Mouse (Mus musculus) hindbrain, embryonic 10.5 days (tissue): Measurements from ENCODE around the gene Mrln. TPM values are rescaled to one million over a fixed set of nuclear protein-coding genes. Genes with fewer than 3 reads are reported as not detected.

Source experiments
- DNase-seq: peaks from one replicate; pipeline ENCODE4 v3.0.0-alpha.2; 2017; ENCODE audit warnings: low spot score
- H3K27ac ChIP-seq: fragments of 300-500 bp; sonication (generic); 2 replicates; pipeline ENCODE4 v1.5.1; 2016; ENCODE audit warnings: mild to moderate bottlenecking, moderate library complexity
- H3K27me3 ChIP-seq: fragments of 300-500 bp; sonication (generic); 2 replicates; pipeline ENCODE4 v1.6.1; 2016; ENCODE audit warnings: mild to moderate bottlenecking; ENCODE audit not compliant: poor library complexity, insufficient read depth, severe bottlenecking
- H3K36me3 ChIP-seq: fragments of 300-500 bp; sonication (generic); 2 replicates; pipeline ENCODE4 v1.6.1; 2016; ENCODE audit warnings: mild to moderate bottlenecking, moderate library complexity
- H3K4me1 ChIP-seq: fragments of 300-500 bp; sonication (generic); replicated peaks from 2 replicates; pipeline ENCODE4 v1.6.1; 2016; ENCODE audit warnings: mild to moderate bottlenecking
- H3K4me3 ChIP-seq: fragments of 300-500 bp; sonication (generic); 2 replicates; pipeline ENCODE4 v1.5.1; 2016; ENCODE audit warnings: mild to moderate bottlenecking, moderate library complexity
- H3K9me3 ChIP-seq: fragments of 300-500 bp; sonication (generic); 2 replicates; pipeline ENCODE4 v1.6.1; 2016; ENCODE audit warnings: mild to moderate bottlenecking, moderate library complexity
- WGBS: fragments of 180-500 bp; shearing (Covaris S2); methylation state at CpG from one replicate; pipeline ENCODE4 v1.1.7; 2016; 5-methylcytosine and 5-hydroxymethylcytosine counted together
- polyA plus RNA-seq: library from polyadenylated mRNA; unstranded; fragments of >200 nt; fragmentation: Nextera tagmentation; extraction: Ambion mirVana; gene quantifications from 2 replicates; pipeline ENCODE4 v1.2.1, GENCODE M21; 2016

Mrln gene
- polyA plus RNA-seq, 1 experiment from 2014 or later, result 1.2 TPM

DNA sequence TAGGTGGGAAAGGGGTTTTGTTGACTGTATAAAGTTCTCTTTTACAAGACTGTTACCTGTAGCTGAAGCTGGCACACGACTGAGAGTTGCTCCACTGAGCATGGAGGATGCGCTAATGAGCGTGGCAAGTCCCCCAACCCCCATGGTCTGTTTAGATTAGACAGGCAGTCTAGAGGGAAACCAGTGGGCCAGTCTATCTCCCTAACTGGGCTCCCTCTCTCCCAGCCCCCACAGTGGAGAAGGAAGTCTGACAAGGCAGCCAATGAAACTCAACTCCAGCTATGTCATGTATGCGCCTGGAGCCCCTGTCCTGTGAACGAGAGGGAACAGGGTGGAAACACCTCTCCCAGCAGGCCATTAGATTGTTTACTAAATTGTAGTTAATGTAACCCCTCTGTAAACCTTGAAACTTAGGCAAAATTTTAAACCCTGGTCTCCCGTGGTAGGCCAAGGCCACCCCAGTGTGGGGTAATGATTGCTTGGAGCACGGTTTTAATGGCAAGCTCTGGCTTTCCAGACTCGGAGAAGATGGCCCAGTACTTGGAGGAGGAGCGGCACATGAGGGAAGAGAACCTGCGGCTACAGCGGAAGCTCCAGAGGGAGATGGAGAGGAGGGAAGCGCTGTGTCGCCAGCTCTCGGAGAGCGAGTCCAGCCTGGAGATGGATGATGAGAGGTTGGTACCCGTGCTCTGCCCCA is 29.8 kb upstream of the Mrln start:
- H3K27me3 ChIP-seq, result no peaks in the 10 kb centered on the region
- no peak overlapping the region for H3K4me3 ChIP-seq
- peaks cover 73% of the 10 kb centered on the region for H3K36me3 ChIP-seq
- H3K4me1 ChIP-seq, result no peaks in the 10 kb centered on the region
- no peak for DNase-seq
- 81% methylated on average over 16 of the region's 16 CpGs for WGBS
- H3K27ac ChIP-seq, result no peak overlapping the region
- H3K9me3 ChIP-seq, result no peaks in the 10 kb centered on the region

DNA sequence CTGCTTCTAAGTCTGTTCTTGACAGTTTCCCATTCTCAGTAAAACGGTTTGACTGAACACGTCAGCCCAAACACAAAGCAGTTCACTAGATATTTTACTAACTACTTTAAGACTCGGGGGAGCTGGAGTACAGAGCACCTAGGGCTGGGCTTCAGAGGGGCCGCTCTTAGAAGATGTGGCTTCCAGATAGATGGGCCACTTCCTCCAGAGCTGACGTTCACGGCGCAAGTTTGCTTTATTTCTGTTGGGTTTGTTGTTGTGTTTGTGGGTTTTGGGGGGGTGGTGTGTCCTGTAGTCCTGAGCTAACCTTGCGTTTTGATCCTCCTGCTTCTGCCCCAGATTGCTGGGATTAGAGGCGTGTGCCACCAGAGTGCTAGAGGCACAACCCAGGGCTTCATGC is 23.7 kb upstream of the Mrln start:
- peaks cover 50% of the 10 kb centered on the region for H3K36me3 ChIP-seq
- no peak for DNase-seq
- no peaks in the 10 kb centered on the region for H3K9me3 ChIP-seq
- no peak overlapping the region for H3K27ac ChIP-seq
- no peak overlapping the region for H3K4me3 ChIP-seq
- 89% methylated on average over 9 of the region's 9 CpGs for WGBS
- H3K27me3 ChIP-seq, result no peaks in the 10 kb centered on the region
- H3K4me1 ChIP-seq, result peaks cover 6% of the 10 kb centered on the region

DNA sequence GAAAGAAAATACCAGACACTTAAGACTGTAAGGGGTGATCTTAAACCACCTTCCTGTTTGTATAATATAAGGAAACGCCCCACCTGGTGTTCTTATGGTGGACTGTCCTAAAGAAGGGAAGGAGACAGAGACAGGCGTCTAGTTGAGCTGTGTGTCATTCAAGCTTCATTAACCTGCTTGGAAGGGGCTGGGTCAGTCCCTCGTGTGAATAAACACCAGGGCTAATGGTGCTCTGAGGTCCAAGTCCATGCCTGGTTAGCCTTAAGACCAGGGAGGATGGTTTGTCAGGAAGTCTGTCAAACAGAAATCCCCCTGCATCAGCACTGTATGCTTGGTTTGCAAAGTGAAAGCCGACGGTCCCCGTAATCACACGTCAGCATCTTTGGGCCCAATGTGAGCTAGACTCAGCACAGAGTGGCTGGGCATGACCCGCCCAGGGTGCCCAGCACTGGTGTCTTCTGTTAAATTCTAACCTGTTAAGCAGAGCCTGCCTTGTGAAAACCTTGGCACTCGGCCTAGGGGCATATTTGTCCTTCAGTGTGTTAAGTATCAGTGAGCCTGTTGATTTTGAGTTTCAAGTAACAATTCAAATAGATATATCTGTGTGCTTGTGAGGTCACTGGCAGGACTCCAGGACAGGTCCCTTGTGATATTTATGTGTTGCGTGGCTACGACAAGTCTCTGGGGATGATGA is 23.0 kb upstream of the Mrln start:
- Histone ChIP-seq H3K36me3 (peaks cover 45% of the 10 kb centered on the region), H3K27ac (no peak overlapping the region), H3K4me1 (peaks cover 6% of the 10 kb centered on the region), H3K27me3 (no peaks in the 10 kb centered on the region), H3K9me3 (no peaks in the 10 kb centered on the region), H3K4me3 (no peak overlapping the region)
- 91% methylated on average over 11 of the region's 11 CpGs for WGBS
- no peak for DNase-seq

DNA sequence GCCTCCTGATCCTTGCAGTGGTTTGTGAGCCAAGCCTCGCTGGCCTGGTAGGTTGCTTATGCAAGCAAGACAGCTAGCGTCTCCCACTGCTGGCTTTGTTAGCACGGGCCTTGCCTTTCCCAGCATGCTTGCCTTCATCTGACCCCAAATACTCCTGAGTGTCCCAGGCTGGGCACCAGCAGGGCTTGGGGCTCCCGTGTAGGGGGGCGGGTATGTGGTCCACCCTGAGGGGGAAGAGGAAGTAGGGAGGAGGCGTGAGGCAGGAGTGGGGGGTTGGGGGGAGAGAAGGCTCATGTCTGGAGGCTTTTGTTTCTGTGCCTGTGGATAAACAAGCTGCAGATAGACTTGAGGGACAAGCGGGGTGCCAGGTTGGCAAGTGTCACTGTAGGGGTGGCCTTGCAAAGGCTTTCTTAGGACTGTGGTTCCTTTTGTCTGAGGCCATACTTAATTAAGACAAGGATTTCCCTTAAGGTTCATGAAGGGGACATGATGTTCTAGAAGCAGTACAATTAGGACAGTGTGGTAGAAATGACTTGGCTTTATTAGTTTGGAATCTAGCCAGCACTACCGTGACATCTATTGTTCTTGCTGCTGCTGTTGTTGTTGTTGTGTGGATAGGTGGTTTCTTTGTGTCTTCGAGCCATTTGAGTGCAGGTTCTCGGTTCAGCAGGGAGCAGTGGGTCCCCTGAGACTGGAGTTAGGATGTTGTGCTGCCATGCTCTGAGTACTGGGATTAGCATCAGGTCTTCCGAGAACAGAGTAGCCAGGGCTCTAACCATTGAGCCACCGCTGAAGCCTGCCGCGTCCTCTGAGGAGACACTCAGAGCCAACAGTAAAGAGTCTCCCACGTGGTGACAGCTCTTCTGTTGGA is 21.0 kb upstream of the Mrln start:
- no peaks in the 10 kb centered on the region for H3K9me3 ChIP-seq
- H3K36me3 ChIP-seq, result peaks cover 46% of the 10 kb centered on the region
- H3K4me3 ChIP-seq, result no peak overlapping the region
- WGBS, result 69% methylated on average over 15 of the region's 15 CpGs
- no peaks in the 10 kb centered on the region for H3K27me3 ChIP-seq
- no peak for DNase-seq
- peak overlapping the region; percentile 70 for H3K27ac ChIP-seq
- peaks cover 6% of the 10 kb centered on the region for H3K4me1 ChIP-seq

DNA sequence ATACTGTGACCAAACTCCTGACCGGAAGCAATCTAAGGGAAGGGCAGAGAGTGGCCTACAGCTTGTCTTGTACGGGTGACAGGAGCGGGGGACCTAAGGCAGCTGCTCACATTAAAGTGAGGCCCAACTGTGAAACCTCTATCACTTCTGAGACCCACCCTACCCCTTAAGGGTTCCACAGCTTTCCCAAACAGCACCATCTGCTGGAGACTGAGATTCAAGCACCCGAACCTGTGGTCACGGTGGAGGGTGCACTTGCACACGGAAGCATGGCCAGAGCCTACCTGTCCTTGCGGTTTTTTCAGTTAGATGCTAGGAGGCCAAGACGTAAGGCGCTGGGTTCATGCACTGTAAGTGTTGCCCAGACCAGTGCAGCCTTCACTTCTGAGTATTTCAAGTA is 18.3 kb upstream of the Mrln start:
- H3K36me3 ChIP-seq, result peaks cover 64% of the 10 kb centered on the region
- WGBS, result 82% methylated on average over 9 of the region's 9 CpGs
- peaks cover 6% of the 10 kb centered on the region for H3K4me1 ChIP-seq
- no peak overlapping the region for H3K27ac ChIP-seq
- H3K4me3 ChIP-seq, result no peak overlapping the region
- DNase-seq, result peak; percentile 13
- H3K27me3 ChIP-seq, result no peaks in the 10 kb centered on the region
- H3K9me3 ChIP-seq, result no peaks in the 10 kb centered on the region

DNA sequence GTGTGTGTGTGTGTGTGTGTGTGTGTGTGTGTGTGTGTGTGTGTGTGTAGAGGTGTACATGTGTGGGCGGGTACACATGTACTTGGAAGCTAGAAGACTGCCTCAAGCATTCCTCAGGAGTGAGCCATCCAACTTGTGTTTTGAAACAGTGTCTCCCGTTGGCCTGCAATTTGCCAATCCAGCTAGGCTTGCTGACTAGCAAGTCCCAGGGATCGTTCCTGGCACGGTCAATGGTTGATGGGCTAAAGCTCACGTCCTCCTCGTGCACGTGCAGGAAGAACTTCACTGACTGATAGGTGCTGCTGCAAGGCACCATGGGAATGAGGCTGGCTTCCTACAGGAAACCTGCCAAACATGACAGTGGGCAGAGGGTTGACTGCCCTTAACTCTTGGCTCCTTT is 17.9 kb upstream of the Mrln start:
- no peaks in the 10 kb centered on the region for H3K27me3 ChIP-seq
- peaks cover 6% of the 10 kb centered on the region for H3K4me1 ChIP-seq
- no peak for DNase-seq

DNA sequence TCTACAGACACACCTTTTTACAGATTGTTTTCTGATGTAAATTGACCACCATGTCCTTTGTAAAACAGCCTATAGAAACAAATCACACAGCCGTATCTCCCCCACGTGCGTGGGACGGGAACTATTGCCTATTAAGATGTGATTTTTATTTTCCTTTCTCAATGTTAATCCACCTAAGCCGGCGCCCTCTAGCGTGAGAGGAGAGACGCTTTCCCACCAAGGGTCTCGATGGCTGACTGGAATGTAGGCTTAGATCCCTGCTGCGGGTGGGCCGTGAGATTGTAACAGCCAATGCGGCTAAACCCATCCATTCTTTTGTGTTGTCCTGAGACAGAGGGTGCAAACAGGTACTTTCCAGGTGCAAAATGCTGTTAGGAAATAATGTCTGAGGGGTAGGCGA is 14.6 kb upstream of the Mrln start:
- Histone ChIP-seq H3K27me3 (no peaks in the 10 kb centered on the region), H3K4me3 (no peak overlapping the region), H3K36me3 (peaks cover 72% of the 10 kb centered on the region), H3K27ac (no peak overlapping the region), H3K9me3 (no peaks in the 10 kb centered on the region), H3K4me1 (no peaks in the 10 kb centered on the region)
- WGBS, result 84% methylated on average over 13 of the region's 13 CpGs
- DNase-seq, result no peak

More for the DNA sequence above, 17.9 kb upstream of the Mrln start:
- H3K36me3 ChIP-seq, result peaks cover 69% of the 10 kb centered on the region
- no peak overlapping the region for H3K4me3 ChIP-seq
- WGBS, result 93% methylated on average over 7 of the region's 7 CpGs
- no peaks in the 10 kb centered on the region for H3K9me3 ChIP-seq
- H3K27ac ChIP-seq, result no peak overlapping the region

DNA sequence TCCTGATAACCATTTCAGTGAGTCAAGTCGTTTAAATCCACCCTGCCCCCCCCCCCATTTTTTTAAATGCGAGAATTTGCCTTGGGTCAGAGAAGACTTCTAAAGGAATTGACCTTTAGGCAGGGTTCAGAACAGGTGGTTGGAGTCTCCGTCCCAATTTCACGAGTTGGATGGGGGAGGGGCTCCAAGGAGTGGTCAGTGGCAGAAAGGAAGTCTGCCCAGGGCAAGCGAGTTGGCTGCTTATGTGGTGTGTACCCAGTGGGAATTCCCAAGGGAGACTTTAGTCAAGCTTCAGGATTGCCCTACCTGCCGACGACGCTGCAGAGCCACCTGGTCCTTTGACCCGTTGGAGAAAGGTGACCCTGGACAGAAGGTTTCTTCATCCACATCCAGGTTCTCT is 10.2 kb upstream of the Mrln start:
- DNase-seq, result no peak
- Histone ChIP-seq H3K4me3 (no peak overlapping the region), H3K27ac (no peak overlapping the region), H3K9me3 (no peaks in the 10 kb centered on the region), H3K36me3 (peaks cover 42% of the 10 kb centered on the region), H3K4me1 (0 out of 2 replicates have a peak, but pooled peaks cover 7% of the 10 kb centered on the region), H3K27me3 (no peaks in the 10 kb centered on the region)
- WGBS, result 71% methylated on average over 9 of the region's 9 CpGs

DNA sequence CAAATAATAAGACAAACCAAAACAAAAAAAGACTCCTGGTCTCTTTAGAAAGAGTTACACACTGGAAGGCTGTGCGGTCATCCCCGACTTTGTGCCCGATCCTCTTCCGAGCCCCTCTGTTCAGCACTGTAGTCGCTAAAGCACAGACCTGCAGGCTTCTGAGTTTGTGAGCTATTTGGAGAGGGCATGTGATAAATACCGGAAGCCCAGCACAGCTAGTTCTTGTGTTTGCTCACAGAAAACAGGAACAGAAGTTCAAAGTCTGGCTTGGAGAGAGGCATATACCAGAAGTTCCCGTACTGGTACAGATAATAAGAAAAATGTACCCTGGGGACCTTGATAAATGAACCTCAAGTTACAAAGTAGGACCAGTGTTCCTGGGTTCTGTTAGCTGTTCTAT is 9.2 kb upstream of the Mrln start:
- WGBS, result 80% methylated on average over 7 of the region's 7 CpGs
- Histone ChIP-seq H3K9me3 (no peaks in the 10 kb centered on the region), H3K4me3 (no peak overlapping the region), H3K4me1 (0 out of 2 replicates have a peak, but pooled peaks cover 7% of the 10 kb centered on the region), H3K27me3 (no peaks in the 10 kb centered on the region), H3K27ac (no peak overlapping the region), H3K36me3 (peaks cover 32% of the 10 kb centered on the region)
- DNase-seq, result no peak

DNA sequence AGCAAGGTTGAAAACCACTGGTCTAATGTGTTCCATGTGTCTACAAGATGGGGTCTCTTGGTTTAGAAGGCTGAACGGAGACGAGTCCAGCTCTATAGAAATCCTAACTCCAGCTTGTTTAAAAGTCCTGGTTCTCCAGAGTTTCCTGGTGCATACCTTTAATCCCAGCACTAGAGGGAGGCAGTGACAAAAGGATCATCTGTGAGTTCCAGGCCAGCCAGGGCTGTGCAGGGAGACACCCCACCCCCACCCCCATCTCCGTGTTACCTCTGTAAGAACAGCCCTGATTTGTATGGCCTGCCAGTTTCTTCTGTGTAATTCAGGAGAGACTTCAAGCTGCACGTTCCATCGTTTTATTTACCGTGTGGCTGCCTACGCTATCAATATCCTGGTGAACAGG is 8.7 kb upstream of the Mrln start:
- Histone ChIP-seq H3K4me1 (0 out of 2 replicates have a peak, but pooled peaks cover 7% of the 10 kb centered on the region), H3K4me3 (no peak overlapping the region)
- 57% methylated on average over 7 of the region's 7 CpGs for WGBS

DNA sequence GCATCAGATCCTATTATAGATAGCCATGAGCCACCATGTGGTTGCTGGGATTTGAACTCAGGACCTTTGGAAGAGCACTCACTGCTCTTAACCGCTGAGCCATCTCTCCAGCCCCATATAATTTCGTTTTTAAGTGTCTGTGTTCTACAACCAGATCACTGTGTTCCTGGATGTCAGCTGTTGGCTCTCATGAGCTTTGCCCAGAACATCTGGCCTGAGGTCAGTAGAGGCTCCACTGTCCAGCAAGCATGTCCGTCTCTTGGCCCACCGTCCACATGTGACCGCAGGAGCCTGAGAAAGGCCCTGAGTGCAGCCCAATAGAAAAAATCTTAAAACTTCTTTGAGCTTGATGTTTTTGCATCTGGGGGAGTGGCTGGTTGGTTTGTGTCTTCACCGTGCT is 7.8 kb upstream of the Mrln start:
- H3K27ac ChIP-seq, result no peak overlapping the region
- peaks cover 19% of the 10 kb centered on the region for H3K36me3 ChIP-seq
- no peak overlapping the region for H3K4me3 ChIP-seq
- no peak for DNase-seq
- H3K9me3 ChIP-seq, result no peaks in the 10 kb centered on the region
- 0 out of 2 replicates have a peak, but pooled peaks cover 7% of the 10 kb centered on the region for H3K4me1 ChIP-seq
- H3K27me3 ChIP-seq, result no peaks in the 10 kb centered on the region
- 87% methylated on average over 6 of the region's 6 CpGs for whole genome bisulfite sequencing

More for the DNA sequence above, 8.7 kb upstream of the Mrln start:
- no peaks in the 10 kb centered on the region for H3K9me3 ChIP-seq
- DNase-seq, result peak; percentile 22
- H3K36me3 ChIP-seq, result peaks cover 27% of the 10 kb centered on the region
- no peak overlapping the region for H3K27ac ChIP-seq
- H3K27me3 ChIP-seq, result no peaks in the 10 kb centered on the region

DNA sequence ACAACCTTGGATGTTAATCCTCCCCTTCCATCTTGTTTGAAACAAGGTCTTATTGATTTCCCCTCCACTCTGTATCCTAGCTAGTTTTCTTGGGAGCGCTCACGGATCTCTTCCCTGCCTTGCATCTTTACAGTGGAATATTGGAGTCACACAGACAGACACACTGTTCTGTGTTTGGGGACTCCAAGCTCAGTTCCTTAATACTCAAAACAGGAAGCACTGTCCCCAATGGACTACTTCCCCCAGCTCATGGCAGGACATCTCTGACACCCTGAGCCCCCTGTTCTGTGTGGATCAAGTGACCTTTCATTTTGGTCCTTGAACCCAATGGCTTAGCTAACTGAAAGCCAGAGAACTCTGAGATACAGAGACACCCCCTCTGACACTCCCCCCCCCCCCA is 6.9 kb upstream of the Mrln start:
- no peak overlapping the region for H3K27ac ChIP-seq
- H3K4me3 ChIP-seq, result no peak overlapping the region
- H3K27me3 ChIP-seq, result no peaks in the 10 kb centered on the region
- H3K9me3 ChIP-seq, result no peaks in the 10 kb centered on the region
- H3K4me1 ChIP-seq, result 0 out of 2 replicates have a peak, but pooled peaks cover 7% of the 10 kb centered on the region
- 87% methylated on average over 2 of the region's 2 CpGs for WGBS
- H3K36me3 ChIP-seq, result peaks cover 11% of the 10 kb centered on the region
- DNase-seq, result no peak

DNA sequence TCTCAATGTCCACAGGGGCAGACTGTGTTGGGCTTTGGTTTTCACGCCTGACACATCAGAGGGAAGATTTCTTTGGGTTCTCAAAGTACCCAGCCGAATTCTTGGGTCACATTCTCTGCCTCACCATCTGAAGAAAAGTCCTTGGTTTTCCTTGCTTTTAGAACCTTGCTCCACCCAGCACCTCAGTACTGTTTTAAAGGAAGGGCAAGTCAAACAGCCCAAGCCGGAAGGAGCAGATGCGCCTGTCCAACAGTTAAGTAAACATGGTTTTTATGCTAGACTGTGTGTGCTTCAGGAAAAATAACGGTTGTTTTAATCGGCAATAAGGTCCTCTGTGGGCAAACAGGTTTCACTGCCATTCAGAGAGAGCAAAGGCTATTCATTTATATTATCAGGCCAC is 6.5 kb upstream of the Mrln start:
- Histone ChIP-seq H3K4me3 (no peak overlapping the region), H3K9me3 (no peaks in the 10 kb centered on the region), H3K4me1 (0 out of 2 replicates have a peak, but pooled peaks cover 7% of the 10 kb centered on the region), H3K27me3 (no peaks in the 10 kb centered on the region), H3K36me3 (peaks cover 7% of the 10 kb centered on the region), H3K27ac (no peak overlapping the region)
- DNase-seq, result no peak
- 73% methylated on average over 6 of the region's 6 CpGs for WGBS
